Mouse (Mus musculus) left cerebral cortex, adult 2 months (tissue): ENCODE measurements around the gene Spcs3. TPM values are rescaled to one million over a fixed set of nuclear protein-coding genes. Genes with fewer than 3 reads are reported as not detected.

Source experiments
- DNase-seq, 2 experiments: peaks; one replicate each; pipeline ENCODE4 v3.0.0; 2021 to 2022; ENCODE audit warnings: low spot score in 2 of 2, mixed read lengths in 1 of 2; ENCODE audit errors: extremely low spot score in 1 of 2
- H3K27ac ChIP-seq: fragments of 200-600 bp; 2 replicates; pipeline ENCODE4 v1.8.1; 2022
- H3K4me3 ChIP-seq: fragments of 200-600 bp; 2 replicates; pipeline ENCODE4 v1.8.1; 2022
- CTCF ChIP-seq: fragments of 200-600 bp; IDR thresholded peaks from 2 replicates; pipeline ENCODE4 v1.8.1; 2022; ENCODE audit warnings: antibody characterized with exemption, mild to moderate bottlenecking, moderate library complexity
- intact Hi-C: fragments of 180-260 bp; cut with DNase I; formaldehyde crosslinking; loops from one replicate; pipeline ENCODE4 v1.15.1; 2025
- long read RNA-seq, 2 experiments: library from polyadenylated mRNA; stranded (forward); transcript quantifications; one replicate each; pipeline ENCODE4 v2.0.0; 2021; ENCODE audit warnings: borderline mapping rate in 2 of 2
- total RNA-seq, 2 experiments: library from RNA; stranded (reverse); gene quantifications; 2 replicates each; pipeline ENCODE4 v1.2.3; 2021

Spcs3 gene
- 10 to 100 TPM; 65.5 to 70.2 TPM for total RNA-seq
- long read RNA-seq, experiment 1, transcript Spcs3-201 (5 exons, 3,466 nt): major isoform, 122 of 134 reads
- long read RNA-seq, experiment 1, partial matches to known transcripts: 4 of 134 reads
- long read RNA-seq, experiment 1, other reads (novel, unspliced or antisense): 8 of 134 reads
- long read RNA-seq, experiment 2, transcript Spcs3-201 (5 exons, 3,466 nt): major isoform, 80 of 100 reads
- long read RNA-seq, experiment 2, partial matches to known transcripts: 10 of 100 reads
- long read RNA-seq, experiment 2, other reads (novel, unspliced or antisense): 10 of 100 reads

DNA sequence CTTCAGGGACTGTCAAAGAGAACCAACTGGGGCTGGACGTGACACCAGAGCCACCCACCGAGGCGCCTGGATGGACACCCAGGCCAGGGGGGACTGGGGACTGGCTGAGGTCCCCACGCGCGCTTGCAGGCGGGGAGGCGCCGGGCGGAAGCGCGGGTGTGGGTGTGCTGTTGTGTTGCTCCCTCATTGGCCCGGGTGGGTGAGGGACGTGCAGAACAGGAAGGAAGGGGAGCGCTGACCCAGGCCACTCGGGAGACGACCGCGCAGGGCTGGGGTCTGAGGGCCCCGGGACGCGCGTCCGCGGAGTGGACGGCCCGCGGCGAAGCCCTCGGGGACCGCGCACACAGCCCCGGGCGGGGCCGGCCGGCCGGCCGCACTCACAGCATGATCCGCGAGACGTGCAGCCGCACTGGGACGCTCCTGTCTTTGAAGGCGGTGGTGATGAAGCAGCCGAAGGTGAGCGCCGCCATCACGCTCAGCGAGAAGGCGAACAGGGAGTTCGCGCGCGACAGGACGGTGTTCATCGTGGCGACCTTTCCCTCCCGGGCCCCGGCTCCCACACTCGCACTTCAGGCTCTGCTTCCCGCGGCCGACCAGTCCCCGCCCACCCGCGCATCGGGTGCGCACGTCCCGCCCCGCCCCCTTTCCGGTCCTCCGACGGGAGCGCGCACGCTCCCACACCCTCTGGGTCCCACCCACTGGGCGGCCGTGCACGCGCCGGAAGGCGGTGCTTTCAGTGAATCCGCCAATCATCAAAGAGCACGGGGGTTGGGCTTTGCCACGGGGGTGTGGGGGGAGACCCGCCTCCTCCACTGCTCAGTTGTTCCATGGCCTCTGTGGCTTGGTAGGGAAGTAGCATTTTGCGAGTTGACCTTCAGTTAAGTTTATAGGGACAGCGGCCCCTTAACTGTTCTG lies at the start of gene Spcs3, which contains the start of gene Asb5:
TSS of gene Spcs3 (minus strand) at position 617 of the 915 bp plus-strand sequence.
TSS of gene Asb5 (plus strand) at position 199 of the 915 bp plus-strand sequence.
- intact Hi-C loops: loop anchor here (1.0 to 10.0 kb wide), 4 partner anchors 71 to 425 kb away; partner anchors contain the start of genes Gpm6a and Spata4
- peak; percentile 95 to 97 for DNase-seq
- Histone ChIP-seq H3K4me3 (peak within 1 kb of the TSS; percentile 94), H3K27ac (peak within 1 kb of the TSS; percentile 96)
- TF ChIP-seq CTCF: no peak

- Histone ChIP-seq H3K27ac (no peak overlapping the region), H3K4me3 (no peak overlapping the region)
- intact Hi-C loops: no loop called here
- no peak for TF ChIP-seq CTCF
- no peak for DNase-seq
Measured at GRCm38 (mm10) chr8:54570618-54571609, 41.1 kb upstream of the Spcs3 start.

GRCm38 (mm10) chr8:54567168-54567567 lies 37.4 kb upstream of the Spcs3 start:
- intact Hi-C loops: no loop called here
- no peak for DNase-seq
- Histone ChIP-seq H3K27ac (no peak overlapping the region), H3K4me3 (no peak overlapping the region)
- TF ChIP-seq CTCF: no peak

GRCm38 (mm10) chr8:54565603-54566260 lies 35.9 kb upstream of the Spcs3 start:
- no peak for TF ChIP-seq CTCF
- Histone ChIP-seq H3K27ac (no peak overlapping the region), H3K4me3 (no peak overlapping the region)
- intact Hi-C loops: no loop called here
- DNase-seq: no peak

DNA sequence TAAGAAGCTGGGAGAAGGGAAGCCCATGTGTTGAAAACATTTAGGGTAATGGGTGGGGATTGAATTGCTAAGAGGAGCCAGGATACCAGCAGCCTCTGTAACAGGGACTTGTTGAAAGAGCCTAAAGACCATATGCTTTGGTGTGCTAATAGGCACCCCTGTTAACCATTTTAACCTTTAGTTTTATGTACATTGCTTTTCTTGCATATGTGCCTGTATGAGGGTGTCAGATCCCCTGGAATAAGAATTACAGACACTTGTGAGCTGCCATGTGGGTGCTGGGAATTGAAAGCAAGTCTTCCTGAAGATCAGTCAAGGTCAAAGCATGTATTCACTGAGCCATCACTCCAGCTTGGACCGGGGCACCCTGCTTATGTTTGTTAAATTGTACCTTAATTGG lies 35.4 kb upstream of the Spcs3 start:
- no peak for DNase-seq
- Histone ChIP-seq H3K4me3 (no peak overlapping the region), H3K27ac (no peak overlapping the region)
- no peak for TF ChIP-seq CTCF
- intact Hi-C loops: no loop called here

GRCm38 (mm10) chr8:54562137-54562536 lies 32.3 kb upstream of the Spcs3 start:
- TF ChIP-seq CTCF: no peak
- DNase-seq: no peak
- intact Hi-C loops: no loop called here
- no peak overlapping the region for H3K4me3 ChIP-seq
- no peak overlapping the region for H3K27ac ChIP-seq

DNA sequence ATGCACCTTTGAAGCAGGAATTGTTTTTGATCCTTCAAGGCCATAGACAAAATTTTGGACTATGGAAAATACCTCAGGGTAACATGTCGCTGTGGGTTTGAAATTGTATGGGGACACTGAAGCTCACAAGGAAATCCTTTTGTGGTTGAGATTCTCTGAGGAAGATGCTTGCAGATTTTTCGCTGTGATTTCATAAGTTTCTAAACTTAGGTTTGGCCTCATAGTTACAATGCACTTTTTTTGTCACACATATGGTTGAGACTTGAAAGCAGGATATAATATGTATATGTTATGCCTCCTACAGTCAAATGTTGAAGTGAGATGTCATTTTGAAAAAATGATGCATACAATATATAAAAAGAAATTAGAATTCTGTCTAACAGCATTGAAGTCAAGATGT lies 25.1 kb upstream of the Spcs3 start:
- TF ChIP-seq CTCF: no peak
- intact Hi-C loops: no loop called here
- DNase-seq: no peak
- Histone ChIP-seq H3K4me3 (no peak overlapping the region), H3K27ac (peak overlapping the region; percentile 70)

DNA sequence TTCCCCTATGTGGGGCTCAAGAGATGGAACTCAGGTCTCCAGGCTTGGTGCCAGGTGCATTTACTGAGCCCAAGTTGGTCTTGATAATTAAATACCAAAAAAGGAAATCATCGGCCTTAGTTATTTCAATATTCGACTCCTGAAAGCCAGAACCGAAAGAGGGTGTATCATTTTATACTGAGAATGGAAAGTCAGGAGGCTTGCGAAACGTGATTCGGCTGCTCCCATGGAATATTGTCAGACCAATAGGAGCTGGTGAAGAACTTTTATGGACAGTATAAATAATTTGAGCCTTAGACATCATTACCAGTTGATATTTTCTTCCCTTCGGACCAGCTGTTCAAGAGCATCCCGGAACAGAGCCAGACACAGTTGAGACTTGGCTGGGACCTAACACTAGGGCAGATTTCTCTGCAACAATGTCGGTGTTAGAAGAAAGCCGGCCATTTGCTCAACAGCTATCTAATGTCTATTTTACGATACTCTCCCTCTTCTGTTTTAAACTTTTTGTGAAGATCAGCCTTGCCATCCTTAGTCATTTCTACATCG lies 20.3 kb upstream of the Spcs3 start:
- TF ChIP-seq CTCF: no peak
- Histone ChIP-seq H3K27ac (no peak overlapping the region), H3K4me3 (no peak overlapping the region)
- no peak for DNase-seq
- intact Hi-C loops: no loop called here

DNA sequence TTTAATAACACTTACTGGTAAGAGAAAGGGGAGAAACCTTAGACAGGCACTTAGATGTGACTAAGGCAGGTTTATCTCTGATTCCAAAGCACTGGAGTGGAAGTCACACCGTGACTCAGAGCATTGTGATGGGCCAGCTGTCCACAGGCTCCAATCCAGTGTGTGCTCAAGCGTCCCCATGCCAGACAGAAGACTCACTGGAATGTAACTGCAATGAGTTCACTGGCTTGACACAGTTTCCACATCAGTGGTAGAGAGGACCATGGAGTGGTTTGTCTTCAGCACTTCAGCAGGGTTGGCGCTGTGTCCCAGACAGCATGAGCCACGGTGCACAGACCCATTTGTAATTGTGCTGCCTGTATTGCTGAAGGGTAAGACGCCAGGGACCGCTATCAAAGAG lies 18.6 kb upstream of the Spcs3 start:
- DNase-seq: no peak
- TF ChIP-seq CTCF: no peak
- Histone ChIP-seq H3K4me3 (no peak overlapping the region), H3K27ac (no peak overlapping the region)
- intact Hi-C loops: no loop called here

DNA sequence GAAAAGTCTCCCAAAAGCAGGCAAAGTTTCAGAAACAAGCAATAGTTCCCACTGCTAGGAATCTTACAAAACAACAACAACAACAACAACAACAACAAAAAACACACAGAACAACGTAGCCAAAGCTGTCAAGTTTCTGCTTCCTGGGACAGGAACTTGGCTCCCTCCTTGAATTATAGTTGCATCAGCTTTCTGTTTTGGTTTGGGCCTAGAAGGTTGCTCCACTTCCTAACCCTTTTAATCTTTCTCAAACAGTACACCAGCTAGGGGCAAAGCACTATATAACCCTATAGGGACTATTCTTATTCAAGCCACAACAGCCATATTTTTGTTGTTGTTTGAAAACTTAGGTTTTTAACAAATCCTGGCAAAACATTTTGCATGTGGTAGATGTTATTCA lies 11.5 kb upstream of the Spcs3 start:
- intact Hi-C loops: no loop called here
- DNase-seq: no peak
- TF ChIP-seq CTCF: no peak
- Histone ChIP-seq H3K27ac (no peak overlapping the region), H3K4me3 (no peak overlapping the region)
